Mouse (Mus musculus) heart, postnatal 0 days (tissue): ENCODE measurements at regions not wholly inside any gene's neighbourhood (a gene's known extent, or its start where the extent isn't known, plus 50 kb on each side); places are given as distances from the start of the nearest gene placed in this dataset.

Experiments used
- CTCF ChIP-seq: IDR thresholded peaks from 2 replicates; pipeline ENCODE4 v1.5.1; 2016; ENCODE audit warnings: antibody characterized with exemption, control low read depth, low read depth
- EP300 ChIP-seq: IDR thresholded peaks from 2 replicates; pipeline ENCODE4 v1.6.1; 2016; ENCODE audit warnings: antibody characterized with exemption, low read depth

DNA sequence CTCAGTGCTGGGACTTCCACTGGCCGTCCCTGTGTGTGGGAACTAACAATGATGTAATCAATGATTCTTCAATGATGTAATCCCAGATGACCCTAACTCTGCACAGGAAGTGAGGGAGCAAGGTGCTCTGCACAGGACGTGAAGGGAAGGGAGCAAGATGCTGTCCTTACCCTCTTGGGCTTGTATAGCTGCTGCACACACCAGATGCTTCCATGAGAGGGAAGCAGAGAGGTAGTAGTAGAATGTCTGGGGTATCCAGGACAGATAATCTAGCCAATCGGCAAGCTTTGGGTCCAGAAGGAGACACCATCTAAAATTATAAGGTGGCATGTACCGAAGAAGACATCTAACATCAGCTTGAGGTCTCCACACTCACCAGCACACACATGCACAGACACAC, 314.3 kb downstream of the Cdh26 start:
- TF ChIP-seq CTCF (no peak), EP300 (no peak)
